Mouse (Mus musculus) lung, postnatal 14 days (tissue): ENCODE data around the gene Lrch3.
A peak's percentile ranks its signal among the peaks of the same experiment; 100 is the strongest.
"Not testable (repeated sequence)": the region's sequence is repeated elsewhere in the genome, so short reads cannot be mapped to it uniquely, and the experiment has no call there.

Source experiments
- DNase-seq: peaks from one replicate; pipeline ENCODE4 v3.0.0; 2021

Gene Lrch3

DNA sequence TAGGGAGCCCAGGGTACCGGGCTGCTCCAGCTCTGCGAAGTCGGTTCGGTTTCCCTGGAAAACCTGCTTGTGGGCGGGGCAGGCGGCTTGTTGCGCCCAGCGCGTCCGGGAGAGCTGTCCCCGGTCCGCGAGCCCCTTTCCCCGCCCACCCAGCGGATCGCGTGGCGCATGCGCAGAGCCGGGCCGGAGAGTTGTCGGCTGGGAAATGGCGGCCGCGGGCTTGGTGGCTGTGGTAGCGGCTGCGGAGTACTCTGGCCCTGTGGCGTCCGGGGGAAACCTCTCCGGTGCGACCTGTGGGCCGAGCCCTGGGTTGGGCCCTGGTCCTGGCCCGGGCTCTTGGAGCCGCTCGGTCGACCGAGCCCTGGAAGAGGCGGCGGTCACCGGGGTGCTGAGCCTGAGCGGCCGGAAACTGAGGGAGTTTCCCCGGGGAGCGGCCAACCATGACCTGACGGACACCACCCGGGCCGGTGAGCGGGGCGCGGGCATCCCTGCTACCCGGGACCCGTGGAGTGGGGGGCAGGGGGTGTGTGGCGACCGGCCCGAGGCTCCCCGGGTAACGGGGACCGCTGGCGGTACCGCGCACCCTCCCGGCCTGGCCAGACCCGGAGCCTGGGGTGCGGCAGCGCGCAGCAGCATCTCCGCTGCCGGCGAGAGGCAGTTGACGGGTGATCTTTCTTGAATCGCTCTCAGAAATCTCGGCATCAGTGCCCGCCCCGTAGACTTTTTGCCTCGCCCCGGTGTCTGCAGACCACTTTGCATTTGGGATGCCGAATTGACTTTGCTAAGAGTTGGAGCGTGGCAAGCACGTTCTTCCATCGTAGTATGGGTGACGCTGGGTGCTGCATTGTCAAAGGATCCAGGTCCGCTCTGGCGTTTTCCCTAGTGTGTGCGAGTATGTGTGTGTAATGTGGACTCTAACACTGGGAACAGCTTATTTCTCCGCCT is at the start of gene Lrch3:
Gene Lrch3, plus strand, starts transcription at position 164 of the 945 bp plus-strand sequence.
- peak; percentile 97 for DNase-seq

DNA sequence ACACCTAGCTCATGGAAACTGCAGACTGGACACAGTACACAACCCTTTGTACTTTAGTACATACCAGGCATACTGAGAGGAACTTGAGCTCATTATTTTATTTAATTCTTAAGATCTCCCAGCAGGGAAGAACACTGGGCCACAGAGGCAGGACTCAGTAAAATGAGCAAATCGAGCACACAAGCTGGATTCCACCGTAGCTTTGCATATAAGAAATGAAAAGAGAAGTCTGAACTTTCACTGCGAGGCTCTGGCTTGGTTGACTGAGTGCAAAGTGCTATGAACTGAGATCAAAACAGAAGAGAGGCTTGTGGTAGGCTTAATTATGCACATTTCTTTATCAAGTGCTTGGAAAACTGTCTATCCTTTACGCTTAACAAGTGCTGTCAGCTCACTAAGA is 48.5 kb upstream of the Lrch3 start:
- DNase-seq, result no peak

DNA sequence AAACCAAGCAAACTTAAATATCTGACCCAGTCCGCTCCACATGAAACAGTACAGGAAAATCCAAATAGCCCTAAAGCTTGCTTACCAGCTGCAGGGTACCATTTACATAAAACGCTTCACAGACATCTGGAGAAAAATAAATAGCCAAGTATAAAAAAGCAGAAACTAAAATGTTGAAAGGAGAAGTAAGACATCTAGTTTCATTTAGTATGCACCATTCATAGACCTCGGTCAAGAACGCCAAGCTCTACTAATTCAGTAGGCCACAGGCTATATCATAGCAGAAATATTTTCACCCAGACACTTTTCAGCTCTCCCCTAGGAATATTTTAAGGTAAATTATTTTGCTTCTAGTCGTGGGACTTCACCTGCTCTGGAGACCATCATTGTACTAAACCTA is 47.2 kb upstream of the Lrch3 start:
- DNase-seq, result no peak

DNA sequence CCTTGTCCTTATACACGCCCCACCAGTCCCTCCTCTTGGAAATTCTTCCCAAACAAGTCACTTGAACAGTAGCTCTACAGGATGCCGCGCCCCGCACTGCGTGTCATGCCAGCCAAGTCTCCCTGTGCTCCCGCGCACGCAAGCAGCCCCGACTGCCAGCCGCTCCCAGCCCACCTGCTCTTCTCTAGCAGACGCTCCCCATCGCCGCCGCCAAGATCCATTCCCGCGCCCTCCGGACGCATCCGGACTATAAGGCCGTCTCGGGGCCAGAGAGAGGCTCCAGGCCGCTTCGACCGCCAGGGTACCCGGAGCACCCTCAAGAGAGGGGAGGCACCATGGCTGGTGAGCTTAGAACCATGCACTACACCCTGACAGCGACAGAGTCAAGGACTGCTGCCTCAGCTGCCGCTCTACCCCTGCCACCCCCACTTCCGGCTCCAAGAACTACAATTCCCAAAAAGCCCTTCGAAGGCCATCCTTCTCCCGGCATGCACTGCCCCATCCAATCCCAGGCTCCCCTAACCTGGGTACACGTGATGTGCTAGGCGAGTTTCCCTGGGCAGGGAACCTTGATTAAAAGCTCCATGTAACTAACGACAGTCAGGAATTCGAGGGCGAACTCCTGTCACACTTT is 45.9 kb upstream of the Lrch3 start:
- DNase-seq, result peak; percentile 87

DNA sequence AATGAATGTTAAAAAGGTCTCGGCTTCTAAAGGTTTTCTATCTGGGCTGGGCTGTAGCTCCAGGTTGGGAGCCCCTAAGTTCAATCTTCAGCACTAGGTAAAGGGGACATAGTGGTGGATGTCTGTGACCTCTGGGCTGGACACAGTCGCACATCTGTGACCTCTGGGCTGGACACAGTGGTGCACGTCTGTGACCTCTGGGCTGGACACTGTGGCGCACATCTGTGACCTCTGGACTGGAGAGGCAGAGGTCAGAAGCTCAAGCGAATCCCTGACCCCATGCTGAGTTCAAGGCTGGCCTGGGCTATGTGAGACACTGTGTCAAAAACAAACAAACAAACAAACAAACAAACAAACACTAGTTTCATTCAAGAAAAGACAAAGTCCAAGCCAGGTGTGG is 43.7 kb upstream of the Lrch3 start:
- no peak for DNase-seq

DNA sequence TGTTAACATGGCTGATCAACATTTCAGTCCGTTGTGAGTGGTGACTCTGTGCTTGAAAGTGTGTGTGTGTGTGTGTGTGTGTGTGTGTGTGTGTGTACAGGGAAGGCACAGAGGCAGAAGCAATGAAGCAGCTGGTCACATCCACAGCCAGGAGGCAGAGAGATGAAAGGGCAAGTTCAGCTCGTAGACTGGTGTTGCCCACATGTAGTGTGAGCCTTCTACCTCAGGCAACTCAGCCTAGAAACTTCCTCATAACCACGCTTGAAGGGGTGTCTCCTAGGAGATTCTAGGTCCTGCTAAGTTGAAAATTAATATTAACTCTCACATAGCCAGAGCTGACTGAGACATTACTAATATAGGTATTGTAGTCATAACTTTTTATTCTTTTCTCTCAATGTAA is 40.5 kb upstream of the Lrch3 start:
- no peak for DNase-seq

DNA sequence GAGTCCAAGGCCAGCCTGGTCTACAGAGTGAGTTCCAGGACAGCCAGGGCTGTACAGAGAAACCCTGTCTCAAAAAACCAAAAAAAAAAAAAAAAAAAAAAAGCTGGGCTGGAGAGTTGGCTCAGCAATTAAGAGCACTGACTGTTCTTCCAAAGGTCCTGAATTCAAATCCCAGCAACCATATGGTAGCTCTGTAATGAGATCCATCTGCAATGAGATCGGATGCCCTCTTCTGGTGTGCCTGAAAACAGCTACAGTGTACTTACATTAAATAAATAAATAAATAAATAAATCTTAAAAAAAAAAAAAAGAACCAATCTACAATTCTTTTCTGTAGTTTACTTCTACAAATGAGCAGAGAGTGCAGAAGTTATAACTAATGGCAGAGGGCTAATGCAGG is 38.6 kb upstream of the Lrch3 start:
- DNase-seq, result not testable (repeated sequence)

DNA sequence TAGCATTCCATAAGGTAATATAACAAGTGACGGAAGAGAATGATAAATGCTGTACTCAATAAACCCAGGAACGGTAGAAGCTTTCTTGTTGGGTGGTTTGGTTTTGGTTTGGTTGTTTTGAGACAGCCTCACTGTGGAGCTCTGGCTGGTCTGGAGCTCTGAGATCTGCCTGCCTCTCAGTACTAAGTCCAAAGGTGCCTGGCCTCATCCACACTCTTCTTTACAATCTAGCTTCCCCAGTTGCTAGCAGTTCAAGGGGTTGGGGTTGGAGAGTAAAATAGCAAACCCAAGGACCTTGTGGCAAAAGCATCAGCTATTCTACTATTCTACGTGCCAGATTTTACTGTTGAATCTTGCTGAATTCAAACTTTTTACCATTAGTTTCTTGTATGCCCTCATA is 38.1 kb upstream of the Lrch3 start:
- DNase-seq, result no peak

DNA sequence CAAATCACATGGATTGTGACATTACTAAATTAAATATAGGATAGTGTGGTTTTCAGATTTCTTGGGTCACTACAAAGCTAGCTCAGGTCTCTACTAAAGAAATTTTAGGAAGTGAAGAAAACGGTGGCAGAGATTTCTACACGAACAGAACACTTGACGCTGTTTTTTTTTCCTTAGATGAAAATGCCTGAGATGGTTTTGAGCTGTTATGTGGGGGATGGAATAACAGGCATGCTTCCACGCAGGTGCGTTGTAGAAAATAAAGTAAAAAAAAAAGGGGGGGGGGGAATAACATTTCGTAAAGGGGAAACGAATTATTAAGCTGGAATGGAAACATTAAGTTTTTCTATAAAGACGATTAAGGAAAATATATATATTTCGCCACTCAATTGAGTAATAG is 37.1 kb upstream of the Lrch3 start:
- DNase-seq, result no peak

DNA sequence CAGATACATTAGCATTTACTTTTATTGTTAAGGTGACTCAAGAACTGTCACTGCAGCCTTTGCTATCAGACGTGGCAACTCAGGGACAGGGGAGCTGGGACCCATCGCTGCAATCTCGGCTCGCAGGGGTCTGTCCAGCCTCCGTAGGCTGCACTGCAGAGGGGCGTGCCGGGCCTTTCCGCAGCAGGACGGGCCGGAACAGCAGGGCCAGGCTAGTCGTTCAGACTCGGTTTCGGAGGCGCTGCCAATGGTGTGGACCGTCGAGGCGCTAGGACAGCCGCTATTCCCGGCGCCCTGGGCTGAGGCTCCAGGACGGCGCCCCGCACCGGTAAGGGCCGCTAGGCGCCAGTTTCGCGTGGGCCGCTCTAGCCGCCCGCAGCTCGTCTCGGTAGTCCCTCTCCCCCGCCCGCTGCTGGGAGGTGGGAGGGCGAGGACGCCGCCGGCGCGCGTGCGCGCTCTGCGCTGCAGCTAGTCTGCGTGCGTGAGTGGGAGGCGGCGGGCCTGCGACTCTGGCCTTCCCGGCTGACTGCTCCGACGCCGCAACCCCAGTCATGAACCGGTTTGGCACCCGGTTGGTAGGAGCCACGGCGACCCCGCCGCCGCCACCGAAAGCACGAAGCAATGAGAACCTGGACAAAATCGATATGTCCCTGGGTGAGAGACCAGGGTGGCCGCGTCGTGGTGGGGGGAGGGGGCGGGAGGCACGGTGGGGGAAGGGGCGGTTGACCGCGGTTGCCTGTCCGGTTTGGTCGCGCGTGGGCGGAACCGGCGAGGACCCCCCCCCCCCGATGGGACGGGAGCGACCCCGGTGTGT is 36.4 kb upstream of the Lrch3 start, which contains the start of the genes Fyttd1 and Rubcn:
Gene Fyttd1, plus strand, starts transcription at position 158 of the 814 bp plus-strand sequence.
Gene Rubcn, minus strand, starts transcription at position 424 of the 814 bp plus-strand sequence.
- peak; percentile 95 for DNase-seq

DNA sequence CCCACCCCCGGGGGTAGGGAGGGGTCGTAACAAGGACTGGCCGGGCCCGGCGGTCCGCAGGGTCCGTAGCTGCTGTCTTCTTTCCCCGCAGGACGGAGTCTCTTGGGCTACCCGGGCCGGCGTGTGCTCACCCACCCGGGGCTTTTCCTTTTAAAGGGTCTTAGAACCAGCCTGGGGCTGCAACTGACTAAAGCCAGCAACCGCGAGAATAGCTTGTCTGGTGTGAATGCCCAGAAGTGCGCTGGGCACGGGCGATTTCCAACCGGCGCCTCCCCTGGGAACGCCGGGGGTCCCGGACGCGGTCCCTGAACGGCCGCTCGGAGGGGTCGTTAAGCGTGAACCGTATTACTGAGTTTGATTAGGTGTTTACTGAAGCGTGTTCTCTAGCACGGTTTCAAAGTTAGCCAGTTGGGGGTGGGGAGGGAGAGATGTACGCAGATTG is 35.7 kb upstream of the Lrch3 start:
- DNase-seq, result no peak

DNA sequence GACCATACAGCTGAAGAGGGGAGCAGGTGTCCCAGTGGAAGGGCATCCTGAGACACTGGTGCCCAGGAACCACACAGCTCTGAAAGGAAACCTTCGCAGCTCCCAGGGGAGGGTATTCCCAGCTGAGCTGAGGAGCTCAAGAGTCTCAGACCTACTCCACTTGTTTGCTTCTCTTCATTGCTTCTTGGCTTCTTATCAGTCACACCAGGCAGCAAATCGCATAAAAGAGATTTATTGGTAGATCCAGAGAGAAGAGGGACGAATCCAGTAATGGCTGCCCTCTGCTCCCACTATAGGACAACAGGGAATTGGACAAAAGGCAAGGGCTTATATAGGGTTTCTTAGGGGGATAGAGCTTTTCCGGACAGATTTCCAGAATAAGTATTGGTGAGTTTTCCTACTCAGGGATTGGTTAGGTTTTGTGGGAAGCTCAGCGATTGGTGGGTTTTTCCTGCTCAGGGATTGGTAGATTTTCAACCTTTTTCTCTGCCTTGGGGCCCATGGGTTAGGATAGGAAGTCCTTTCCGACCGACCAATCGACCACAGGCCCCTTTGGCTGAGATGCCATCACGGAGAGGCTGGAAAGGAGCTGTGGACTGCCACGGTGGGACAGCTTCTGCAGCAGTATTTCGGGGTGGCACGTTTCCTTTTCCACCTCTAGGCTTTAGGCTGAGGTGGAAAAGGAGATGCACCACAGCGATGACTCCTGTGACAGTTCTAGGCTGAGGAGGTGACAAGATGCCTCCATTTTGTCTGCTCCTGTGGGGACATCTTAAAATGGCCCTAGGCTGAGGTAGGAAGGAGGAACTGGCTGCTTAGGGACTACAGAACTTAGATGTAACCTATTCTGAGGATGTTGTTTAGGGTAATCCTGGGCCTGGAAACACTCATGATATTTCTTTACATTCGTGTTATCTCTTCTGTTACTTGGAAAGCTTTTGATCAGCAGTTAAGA is 34.7 kb upstream of the Lrch3 start:
- DNase-seq, result no peak

DNA sequence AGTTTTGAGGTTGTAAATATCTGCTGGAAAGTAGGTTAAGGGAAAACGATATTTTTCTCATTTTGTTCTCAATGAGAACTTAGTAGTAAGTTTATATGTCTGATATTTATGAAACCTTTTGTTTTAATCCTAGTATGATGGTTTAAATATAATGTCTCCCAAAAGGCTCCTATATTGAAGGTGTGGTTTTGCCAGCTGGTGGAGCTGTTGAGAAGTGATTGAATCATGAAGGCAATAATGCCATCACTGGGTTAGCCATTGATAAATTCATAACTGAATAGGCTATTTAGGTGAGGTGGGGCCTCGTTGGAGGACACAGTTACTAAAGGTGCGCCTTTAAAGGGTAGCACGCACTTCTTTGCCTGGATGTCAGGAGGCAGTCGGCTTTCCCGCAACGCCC is 32.4 kb upstream of the Lrch3 start:
- DNase-seq, result no peak

DNA sequence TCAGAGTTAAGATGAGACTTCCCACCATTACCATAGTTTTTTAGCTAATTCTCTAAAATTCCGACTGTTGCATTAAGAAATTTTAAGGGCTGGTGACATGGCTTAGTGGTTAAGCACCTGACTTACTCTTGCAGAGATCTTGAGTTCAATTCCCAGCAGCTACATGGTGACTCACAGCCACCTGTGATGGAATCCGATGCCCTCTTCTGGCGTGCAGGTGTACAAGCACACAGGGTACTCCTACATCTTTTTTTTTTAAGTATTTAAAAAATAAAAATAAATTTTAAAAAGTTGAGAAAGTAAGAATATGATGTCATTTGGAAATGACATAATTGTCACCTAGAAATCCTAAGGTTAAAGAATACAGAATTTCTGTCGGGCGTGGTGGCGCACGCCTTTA is 25.9 kb upstream of the Lrch3 start:
- DNase-seq, result no peak

DNA sequence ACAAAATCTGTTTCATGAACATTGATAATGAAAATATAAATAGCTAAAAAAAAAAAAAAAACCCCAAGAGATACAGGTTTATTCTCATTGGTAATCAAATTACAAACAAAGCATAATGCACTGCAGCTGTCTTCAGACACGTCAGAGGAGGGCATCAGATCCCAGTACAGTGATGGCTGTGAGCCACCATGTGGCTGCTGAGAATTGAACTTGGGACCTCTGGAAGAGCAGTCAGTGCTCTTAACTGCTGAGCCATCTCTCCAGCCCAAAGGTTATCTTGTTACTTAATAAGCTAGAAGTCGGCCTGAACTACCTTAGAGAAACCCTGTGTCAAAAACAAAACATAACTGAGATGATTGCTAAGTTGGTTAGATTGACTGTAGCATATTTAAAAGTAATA is 24.0 kb upstream of the Lrch3 start:
- DNase-seq, result no peak

DNA sequence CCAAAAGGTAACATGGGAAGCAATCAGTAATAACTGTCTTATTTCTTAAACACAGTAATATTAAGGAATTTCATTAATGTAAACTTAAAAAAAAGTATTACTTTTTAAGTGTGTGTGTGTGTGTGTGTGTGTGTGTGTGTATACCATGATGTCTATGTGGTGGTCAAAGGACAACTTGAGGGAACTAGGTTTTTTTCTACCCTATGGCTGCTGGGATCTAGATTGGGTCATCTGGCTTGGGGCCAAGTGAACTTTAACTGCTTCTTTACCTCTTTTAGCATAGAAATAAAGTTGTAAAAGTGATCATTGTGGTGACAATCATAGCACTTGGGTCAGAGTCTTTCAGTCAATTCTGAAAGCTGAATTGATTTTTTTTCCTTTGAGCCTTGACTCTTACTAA is 17.8 kb upstream of the Lrch3 start:
- DNase-seq, result no peak

DNA sequence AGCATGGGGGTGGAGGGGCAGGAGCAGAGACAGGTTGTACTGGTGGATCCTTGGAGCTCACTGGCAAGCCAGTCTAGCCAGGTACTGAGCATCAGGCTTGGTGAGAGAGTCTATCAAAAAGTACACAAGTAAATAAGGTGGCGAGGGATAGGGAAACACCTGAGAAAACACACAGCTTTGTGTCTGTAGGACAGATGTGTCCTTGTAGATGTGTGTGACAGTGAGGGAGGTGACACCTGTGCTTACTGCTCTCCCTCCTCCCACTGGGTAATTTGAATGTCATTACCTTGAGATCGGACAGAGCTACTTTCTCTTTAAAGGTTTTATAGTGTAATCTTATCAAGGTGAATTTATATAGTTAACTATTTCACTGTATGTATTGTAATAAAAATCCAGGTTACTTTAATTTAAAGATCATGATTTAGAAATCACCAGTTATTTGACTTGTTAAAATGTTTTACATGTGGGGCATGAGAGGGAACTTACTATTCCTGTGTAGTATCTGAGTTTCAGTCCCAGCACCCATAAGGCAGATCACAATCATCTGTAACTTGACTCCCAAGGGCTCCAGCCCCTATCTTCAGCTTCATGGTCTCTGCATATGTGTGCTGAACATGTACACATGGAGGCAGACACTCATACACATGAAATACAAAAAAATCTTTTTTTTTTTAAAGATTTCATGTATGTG is 12.4 kb upstream of the Lrch3 start:
- DNase-seq, result no peak

DNA sequence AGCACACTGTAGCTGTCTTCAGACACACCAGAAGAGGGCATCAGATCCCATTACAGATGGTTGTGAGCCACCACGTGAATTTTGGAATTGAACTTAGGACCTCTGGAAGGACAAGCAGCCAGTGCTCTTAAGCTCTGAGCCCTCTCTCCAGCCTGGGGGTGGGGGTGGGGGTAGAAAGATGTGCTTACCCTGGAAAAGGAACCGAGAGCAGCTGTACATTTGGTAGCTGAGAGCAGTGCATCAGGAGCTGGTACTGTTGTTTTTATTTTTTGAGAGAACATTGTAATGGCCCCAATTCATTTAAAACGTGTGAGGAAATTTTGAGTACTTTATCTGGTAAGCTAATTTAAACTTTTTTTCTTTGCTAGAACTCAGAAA is 11.9 kb upstream of the Lrch3 start:
- DNase-seq, result no peak

DNA sequence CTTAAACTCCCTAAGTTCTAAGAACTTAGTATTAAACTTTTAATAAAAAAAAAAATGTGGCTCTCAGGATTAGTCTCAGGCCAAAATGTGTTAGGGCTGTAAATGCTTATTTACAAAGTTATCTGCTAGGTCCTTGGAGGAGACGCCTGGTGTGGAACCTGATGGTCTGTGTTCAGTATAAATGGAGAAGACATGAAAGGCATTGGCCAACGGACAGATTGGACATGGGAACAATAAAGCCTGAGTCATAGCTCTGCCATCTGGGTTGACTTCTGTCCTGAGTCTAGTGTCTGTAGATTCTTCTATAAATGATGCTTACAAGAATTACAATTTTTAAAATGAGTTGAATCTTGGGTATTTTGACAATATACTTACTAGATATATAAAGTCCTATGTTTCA is 7.7 kb upstream of the Lrch3 start:
- no peak for DNase-seq

DNA sequence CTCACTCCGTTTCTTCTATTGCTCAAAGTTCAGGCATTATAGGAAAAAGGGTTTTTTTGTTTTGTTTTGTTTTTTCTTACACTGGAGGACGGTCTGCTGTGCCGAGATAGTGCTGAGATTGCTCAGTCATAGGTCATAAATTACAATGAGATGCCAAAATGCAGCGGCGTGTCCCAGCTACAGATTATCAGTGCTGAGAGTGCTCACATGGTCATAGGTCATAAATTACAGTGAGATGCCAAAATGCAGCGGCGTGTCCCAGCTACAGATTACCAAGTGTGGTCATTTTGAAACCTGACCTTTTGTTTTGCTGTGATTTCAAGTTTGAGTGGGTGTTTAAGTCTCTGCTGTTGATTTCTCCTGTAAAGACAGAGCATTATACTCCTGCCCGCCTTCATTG is 7.2 kb upstream of the Lrch3 start:
- DNase-seq, result no peak

DNA sequence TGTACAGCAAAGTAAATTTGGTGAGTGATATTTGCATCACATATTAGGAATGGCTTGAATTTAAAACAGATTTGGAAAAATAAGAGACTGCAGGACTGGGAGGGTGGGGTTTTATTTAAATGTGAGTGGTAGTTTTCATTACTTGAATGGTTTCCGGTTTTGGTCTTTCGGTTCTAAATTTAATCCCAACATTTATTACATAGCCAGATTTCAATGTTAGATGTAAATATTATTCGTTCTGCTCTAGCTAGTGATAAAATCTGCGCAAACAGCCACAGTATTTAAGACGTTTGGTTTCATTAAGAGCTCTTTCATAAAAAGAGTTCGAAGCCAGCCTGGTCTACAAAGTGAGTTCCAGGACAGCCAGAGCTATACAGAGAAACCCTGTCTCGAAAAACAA is 688 bp upstream of the Lrch3 start:
- no peak for DNase-seq
